Mouse (Mus musculus) stomach, postnatal 0 days (tissue): ENCODE results near the gene Zfp511. TPM values are rescaled to one million over a fixed set of nuclear protein-coding genes. Genes with fewer than 3 reads are reported as not detected.
A peak's percentile ranks its signal among the peaks of the same experiment; 100 is the strongest.

ENCODE experiments used
- ATAC-seq: fragments of 200-750 bp; cut with Nextera tagmentation; 2 replicates; pipeline ENCODE4 v1.8.0; 2017; ENCODE audit not compliant: low FRiP score, low TSS enrichment
- DNase-seq: peaks from one replicate; pipeline ENCODE4 v3.0.0-alpha.2; 2016; ENCODE audit warnings: low spot score
- H3K27ac ChIP-seq: fragments of 300-500 bp; sonication (generic); replicated peaks from 2 replicates; pipeline ENCODE4 v1.5.1; 2014; ENCODE audit warnings: mild to moderate bottlenecking, control low read depth
- H3K27me3 ChIP-seq: fragments of 300-500 bp; sonication (generic); 2 replicates; pipeline ENCODE4 v1.6.1; 2014; ENCODE audit warnings: low read length; ENCODE audit not compliant: control insufficient read depth, insufficient read depth
- H3K36me3 ChIP-seq: fragments of 300-500 bp; sonication (generic); 2 replicates; pipeline ENCODE4 v1.6.1; 2014; ENCODE audit warnings: low read length, mixed read lengths; ENCODE audit not compliant: control insufficient read depth, insufficient read depth
- H3K4me1 ChIP-seq: fragments of 300-500 bp; sonication (generic); replicated peaks from 2 replicates; pipeline ENCODE4 v1.6.1; 2014; ENCODE audit warnings: antibody characterized with exemption; ENCODE audit not compliant: control insufficient read depth, insufficient read depth
- H3K4me2 ChIP-seq: fragments of 300-500 bp; sonication (generic); replicated peaks from 2 replicates; pipeline ENCODE4 v1.6.1; 2014; ENCODE audit warnings: low read depth, mild to moderate bottlenecking, control low read depth, moderate library complexity
- H3K4me3 ChIP-seq: fragments of 300-500 bp; sonication (generic); 2 replicates; pipeline ENCODE4 v1.5.1; 2014; ENCODE audit warnings: low read depth, low read length, control low read depth
- H3K9ac ChIP-seq: fragments of 300-500 bp; sonication (generic); 2 replicates; pipeline ENCODE4 v1.6.1; 2014; ENCODE audit warnings: mild to moderate bottlenecking, low read length, control low read depth, mixed read lengths
- H3K9me3 ChIP-seq: fragments of 300-500 bp; sonication (generic); 2 replicates; pipeline ENCODE4 v1.6.1; 2016; ENCODE audit warnings: low read length; ENCODE audit not compliant: control insufficient read depth
- CTCF ChIP-seq: IDR thresholded peaks from 2 replicates; pipeline ENCODE4 v1.5.1; 2016; ENCODE audit warnings: antibody characterized with exemption, low read depth, mild to moderate bottlenecking, moderate library complexity
- EP300 ChIP-seq: optimal IDR thresholded peaks from 2 replicates; pipeline ENCODE3; 2016; ENCODE audit warnings: antibody characterized with exemption
- WGBS: fragments of 180-500 bp; shearing (Covaris S2); extraction: QIAGEN DNeasy Blood & Tissue Kit; methylation state at CpG from one replicate; pipeline ENCODE4 v1.1.7; 2014; 5-methylcytosine and 5-hydroxymethylcytosine counted together
- polyA plus RNA-seq: library from polyadenylated mRNA; unstranded; fragments of >200 nt; fragmentation: Nextera tagmentation; extraction: Ambion mirVana; gene quantifications from 2 replicates; pipeline ENCODE4 v1.2.1, GENCODE M21; 2015

Gene Zfp511
- polyA plus RNA-seq: 19.7 and 20.7 TPM in 2 replicates

DNA sequence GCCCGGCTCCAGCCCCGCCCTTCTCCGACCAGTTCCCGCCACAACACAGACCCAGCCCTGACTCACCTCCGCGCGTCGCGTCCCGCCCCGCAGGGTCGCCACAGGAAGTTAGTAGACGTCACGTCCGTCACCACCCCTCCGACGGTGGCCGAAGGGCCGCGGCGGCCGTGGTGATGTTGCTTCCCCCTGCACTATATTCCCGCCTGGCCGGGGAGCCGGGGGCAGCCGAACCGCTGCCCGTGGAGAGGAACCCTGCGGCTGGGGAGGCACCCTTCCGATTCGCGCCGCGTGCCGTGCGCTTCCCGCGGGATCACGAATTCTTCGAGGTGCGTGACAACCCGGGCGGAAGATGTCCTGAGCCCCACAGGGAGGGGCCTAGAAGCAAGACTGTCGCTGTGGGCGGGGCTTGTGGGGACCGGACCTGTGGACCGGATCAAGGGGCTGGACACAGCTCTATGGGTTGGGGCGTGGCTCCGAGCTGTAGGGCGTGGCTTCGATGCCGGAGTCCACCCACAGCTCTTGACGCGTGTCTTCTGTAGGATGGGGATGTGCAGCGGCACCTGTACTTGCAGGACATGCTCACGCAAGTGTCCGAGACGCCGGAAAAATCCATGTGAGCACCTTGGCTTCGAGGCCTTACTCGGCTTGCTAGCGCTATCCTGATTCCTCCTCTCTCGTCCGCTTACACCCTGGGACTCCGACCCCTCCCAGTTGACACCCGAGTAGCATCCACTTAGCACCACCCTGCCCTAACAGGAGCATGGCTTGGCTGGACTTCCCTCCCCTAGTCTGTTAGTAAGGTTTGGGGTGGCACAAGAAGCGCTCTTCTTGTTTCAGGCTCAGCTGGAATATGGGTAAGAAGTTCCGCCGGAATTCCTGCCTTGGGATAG lies at the start of gene Zfp511, which contains the start of gene Tubgcp2:
Gene Zfp511, plus strand, starts transcription at position 111 of the 890 bp plus-strand sequence.
Gene Tubgcp2, minus strand, starts transcription at position 389 of the 890 bp plus-strand sequence.
- H3K9ac ChIP-seq: peak within 1 kb of the TSS; percentile 88
- ATAC-seq (peak; percentile 99), DNase-seq (peak; percentile 98)
- no peak for TF ChIP-seq CTCF
- TF ChIP-seq EP300: no peak
- H3K36me3 ChIP-seq: peaks cover 6% of the 10 kb centered on the region; the same call in 1 of the 2 replicates
- under 1% methylated on average over 69 of the region's 69 CpGs for WGBS
- peak within 1 kb of the TSS; percentile 88 for H3K4me2 ChIP-seq
- no peaks in the 10 kb centered on the region for H3K9me3 ChIP-seq
- peaks cover 3% of the 10 kb centered on the region; the same call in 1 of the 2 replicates for H3K4me1 ChIP-seq
- H3K27ac ChIP-seq: peak within 1 kb of the TSS; percentile 88
- H3K4me3 ChIP-seq: peak within 1 kb of the TSS; percentile 76
- no peaks in the 10 kb centered on the region for H3K27me3 ChIP-seq

DNA sequence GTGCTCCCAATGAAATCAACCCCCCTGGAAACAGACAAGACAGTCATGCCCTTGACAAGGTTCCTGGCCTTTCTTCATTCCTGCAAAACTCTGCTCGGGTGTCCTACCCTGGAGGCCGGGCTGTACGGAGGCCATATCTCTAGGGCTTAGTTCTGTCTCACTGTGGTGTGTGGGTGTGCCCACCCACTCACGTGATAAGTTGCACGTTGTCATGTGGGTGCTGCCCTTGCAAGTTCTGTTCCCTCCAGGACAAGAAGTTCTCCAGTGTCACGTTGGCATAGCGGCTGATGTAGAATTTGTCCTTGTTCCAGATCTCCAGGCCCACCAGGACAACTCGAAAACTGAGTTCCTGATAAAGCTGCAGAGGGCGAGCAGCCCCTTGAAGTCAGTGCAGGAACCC lies 47.9 kb upstream of the Zfp511 start:
- no peak overlapping the region for H3K9ac ChIP-seq
- no peaks in the 10 kb centered on the region for H3K36me3 ChIP-seq
- no peaks in the 10 kb centered on the region for H3K4me1 ChIP-seq
- TF ChIP-seq EP300 (no peak), CTCF (no peak)
- H3K9me3 ChIP-seq: no peaks in the 10 kb centered on the region
- H3K4me2 ChIP-seq: no peak overlapping the region
- no peak overlapping the region for H3K4me3 ChIP-seq
- no peak for DNase-seq
- no peak overlapping the region for H3K27ac ChIP-seq
- H3K27me3 ChIP-seq: no peaks in the 10 kb centered on the region
- no peak for ATAC-seq
- WGBS: 82% methylated on average over 9 of the region's 9 CpGs

DNA sequence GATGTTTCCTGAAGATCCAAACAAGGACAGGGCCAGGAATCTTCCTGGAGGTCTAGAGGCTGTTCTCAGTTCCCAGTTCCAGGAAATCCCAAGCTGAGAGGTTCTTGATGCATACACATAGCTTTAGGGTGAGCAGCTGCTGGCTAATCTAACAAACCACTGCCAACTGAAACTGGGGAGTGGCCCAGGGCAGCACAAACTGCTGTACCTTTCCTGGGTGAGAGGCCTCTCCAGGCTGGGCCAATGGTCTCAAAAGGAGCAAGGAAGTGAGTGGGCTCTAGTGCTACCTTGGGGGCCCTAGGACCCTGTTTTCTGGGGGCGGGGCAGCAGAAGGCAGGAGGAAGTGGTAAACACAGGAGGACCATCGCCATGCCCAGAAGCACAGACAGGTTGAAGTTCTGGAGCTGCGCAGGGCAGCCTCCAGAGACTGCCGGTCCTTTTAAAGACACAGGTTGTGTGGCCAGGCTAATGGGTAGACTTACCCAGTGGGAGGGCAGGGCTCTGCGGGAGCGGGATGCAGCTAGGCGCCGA lies 45.3 kb upstream of the Zfp511 start:
- ATAC-seq: peak; percentile 77

DNA sequence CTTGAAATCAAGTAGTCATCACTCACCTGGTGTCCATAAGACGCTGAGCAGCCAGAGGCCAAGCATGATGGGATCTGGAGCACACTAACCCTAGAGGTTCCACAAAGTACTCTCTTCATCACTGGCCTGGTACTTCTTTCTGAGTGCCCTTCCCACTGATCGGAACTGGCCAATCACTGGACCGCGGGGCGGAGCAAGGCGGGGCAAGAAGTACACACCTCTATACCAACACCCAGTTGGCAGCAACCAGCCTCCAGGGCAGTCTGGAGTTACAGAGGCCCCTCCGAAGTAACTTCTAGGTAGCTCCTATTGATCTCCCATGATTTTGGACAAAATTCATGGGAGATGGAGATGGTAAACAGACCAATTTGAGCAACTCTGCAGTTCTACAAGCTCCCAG lies 43.8 kb upstream of the Zfp511 start, which contains the start of gene Adam8:
Gene Adam8, minus strand, starts transcription at position 157 of the 400 bp plus-strand sequence.
- Histone ChIP-seq H3K9ac (no peak within 1 kb of the TSS), H3K4me2 (no peak within 1 kb of the TSS), H3K9me3 (no peaks in the 10 kb centered on the region), H3K27ac (no peak within 1 kb of the TSS), H3K4me3 (no peak within 1 kb of the TSS), H3K4me1 (no peaks in the 10 kb centered on the region), H3K27me3 (no peaks in the 10 kb centered on the region), H3K36me3 (peaks cover 9% of the 10 kb centered on the region)
- peak; percentile 81 for DNase-seq
- peak; percentile 76 for ATAC-seq
- WGBS: 16% methylated on average over 7 of the region's 7 CpGs
- 0 out of 2 replicates have a peak, but pooled peaks have one; percentile 2 for TF ChIP-seq CTCF
- no peak for TF ChIP-seq EP300

More for the DNA sequence above, 45.3 kb upstream of the Zfp511 start:
- Histone ChIP-seq H3K27me3 (no peaks in the 10 kb centered on the region), H3K4me3 (no peak overlapping the region), H3K9ac (no peak overlapping the region), H3K36me3 (no peaks in the 10 kb centered on the region), H3K4me2 (no peak overlapping the region), H3K4me1 (no peaks in the 10 kb centered on the region), H3K9me3 (no peaks in the 10 kb centered on the region), H3K27ac (no peak overlapping the region)
- TF ChIP-seq EP300 (no peak), CTCF (no peak)
- peak; percentile 61 for DNase-seq
- 69% methylated on average over 8 of the region's 8 CpGs for WGBS

DNA sequence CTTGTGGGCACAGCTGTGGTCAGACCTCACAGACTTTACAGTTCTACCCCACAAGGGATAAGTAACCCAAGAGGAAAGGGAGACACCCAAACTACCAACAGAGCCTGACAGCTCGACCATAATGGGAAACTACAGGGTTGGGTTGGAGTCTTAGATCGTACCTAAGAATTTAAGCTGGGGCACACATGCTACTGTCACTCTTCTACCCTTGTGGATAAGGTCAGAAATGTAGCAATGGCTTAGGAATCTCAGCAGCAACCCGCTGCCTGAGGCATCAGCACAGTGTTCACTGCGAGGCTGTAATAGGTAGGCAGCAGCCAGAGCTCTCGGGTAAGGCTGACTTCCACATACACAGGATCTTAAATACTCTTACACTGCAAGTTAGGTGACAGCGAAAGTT lies 42.7 kb upstream of the Zfp511 start:
- Histone ChIP-seq H3K9ac (no peak overlapping the region), H3K27me3 (no peaks in the 10 kb centered on the region), H3K4me1 (no peaks in the 10 kb centered on the region), H3K27ac (no peak overlapping the region), H3K9me3 (no peaks in the 10 kb centered on the region), H3K4me2 (no peak overlapping the region), H3K4me3 (no peak overlapping the region), H3K36me3 (peaks cover 17% of the 10 kb centered on the region)
- WGBS: 86% methylated on average over 6 of the region's 6 CpGs
- ATAC-seq (no peak), DNase-seq (no peak)
- no peak for TF ChIP-seq CTCF
